Mouse (Mus musculus) left cerebral cortex, adult 8-10 months (tissue): ENCODE data around the gene Svs1. TPM values are rescaled to one million over a fixed set of nuclear protein-coding genes. Genes with fewer than 3 reads are reported as not detected.
A peak's percentile ranks its signal among the peaks of the same experiment; 100 is the strongest.

Experiments used
- DNase-seq, 2 experiments: peaks; one replicate each; pipeline ENCODE4 v3.0.0; 2022; ENCODE audit warnings: low spot score in 2 of 2
- total RNA-seq, 4 experiments: library from RNA; stranded (reverse); gene quantifications; 2 replicates each; pipeline ENCODE4 v1.2.4; 2022

The Svs1 gene
- total RNA-seq, 4 experiments from 2014 or later = not detected

GRCm38 (mm10) chr6:49009665-49010064 lies 23.0 kb downstream of the Svs1 start:
- no peak for DNase-seq

GRCm38 (mm10) chr6:49011191-49011590 lies 24.5 kb downstream of the Svs1 start:
- no peak for DNase-seq

GRCm38 (mm10) chr6:49013023-49013422 lies 26.4 kb downstream of the Svs1 start:
- DNase-seq = no peak

- DNase-seq = no peak
These were observed 26.8 kb downstream of the Svs1 start for GRCm38 (mm10) chr6:49013458-49013857.

GRCm38 (mm10) chr6:49017150-49017549 lies 30.5 kb downstream of the Svs1 start:
- no peak for DNase-seq

GRCm38 (mm10) chr6:49019341-49019740 lies 32.7 kb downstream of the Svs1 start:
- DNase-seq = no peak

GRCm38 (mm10) chr6:49021141-49022012 lies 34.7 kb downstream of the Svs1 start:
- DNase-seq = peak; percentile 10 to 77

GRCm38 (mm10) chr6:49022384-49022783 lies 35.7 kb downstream of the Svs1 start:
- DNase-seq = no peak

- DNase-seq = no peak
These were observed 36.7 kb downstream of the Svs1 start for GRCm38 (mm10) chr6:49023315-49023714.

GRCm38 (mm10) chr6:49025290-49025689 lies 38.6 kb downstream of the Svs1 start:
- no peak for DNase-seq

- DNase-seq = no peak
These were observed 39.8 kb downstream of the Svs1 start for GRCm38 (mm10) chr6:49026496-49026895.

GRCm38 (mm10) chr6:49028019-49028418 lies 41.4 kb downstream of the Svs1 start:
- no peak for DNase-seq

GRCm38 (mm10) chr6:49028708-49029107 lies 42.0 kb downstream of the Svs1 start:
- no peak for DNase-seq

- DNase-seq = no peak
These were observed 44.6 kb downstream of the Svs1 start for GRCm38 (mm10) chr6:49031230-49031629.

- DNase-seq = peak in 1 of 2 experiments; percentile 18
These were observed 46.1 kb downstream of the Svs1 start for GRCm38 (mm10) chr6:49032783-49033182.

GRCm38 (mm10) chr6:49036275-49037267 lies 49.9 kb downstream of the Svs1 start, which contains the start of gene Gpnmb:
Gene Gpnmb (plus strand): TSS chr6:49036546.
- no peak for DNase-seq

GRCm38 (mm10) chr6:49037268-49037662 lies 50.6 kb downstream of the Svs1 start:
- DNase-seq = no peak

- peak in 1 of 2 experiments; percentile 12 for DNase-seq
These were observed 53.0 kb downstream of the Svs1 start for GRCm38 (mm10) chr6:49039470-49040180.
